Mouse (Mus musculus): ENCODE data around the gene Anks1.

DNA sequence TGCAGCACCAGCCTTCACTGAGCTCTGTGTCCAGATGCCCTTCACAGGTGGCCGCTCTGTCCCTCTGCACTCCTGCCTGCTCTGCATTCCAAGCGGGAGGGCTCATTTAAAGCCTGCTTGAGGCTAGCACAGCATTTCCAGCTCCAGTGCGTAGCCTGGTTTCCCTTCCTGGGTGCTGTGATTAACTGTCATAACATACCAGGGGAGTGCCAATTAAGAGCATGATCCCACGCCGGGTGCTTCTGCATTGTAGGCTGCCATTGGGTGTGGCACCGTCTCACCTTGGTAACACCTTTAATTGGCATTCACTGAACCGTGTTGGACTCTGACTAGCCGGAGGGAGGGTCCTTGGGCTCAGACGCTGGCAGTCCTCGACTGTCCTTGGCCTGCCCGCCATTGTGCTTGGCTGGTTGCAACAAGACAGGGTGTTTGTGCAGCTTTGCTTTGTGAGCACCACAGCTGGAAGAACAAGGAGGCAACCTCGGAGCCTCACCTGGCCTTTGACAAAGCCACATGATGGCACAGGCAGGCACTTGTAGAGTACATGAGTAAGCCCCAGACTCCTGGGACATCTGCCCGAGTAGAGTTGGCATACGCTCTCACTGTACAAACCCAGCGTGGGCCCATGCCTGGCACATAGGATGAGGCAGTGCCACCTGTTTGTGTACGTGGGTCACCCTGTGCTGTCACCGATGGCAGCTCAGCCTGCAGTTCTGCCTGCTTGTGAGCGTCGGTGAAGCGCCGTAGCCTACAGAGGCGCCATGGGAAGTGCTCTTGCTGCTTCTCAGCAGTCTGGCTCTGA is 113.9 kb downstream of the Anks1 start:
- TF ChIP-seq GATA1 (IDR thresholded peaks at IDR 0.05; ENCODE audit: borderline replicate concordance, low read length) (no peak), FLI1 (IDR thresholded peaks at IDR 0.05; ENCODE audit: low read length) (no peak)

All from megakaryocyte, embryonic 14.5 days (primary cell).